Mouse (Mus musculus): ENCODE measurements around the gene Rbfox2. TPM values are rescaled to one million over a fixed set of nuclear protein-coding genes. Genes with fewer than 3 reads are reported as not detected.

Gene Rbfox2
- total RNA-seq, 2 experiments from 2014 or later = 41.0 to 48.5 TPM

GRCm38 (mm10) chr15:77332272-77332991, 25.6 kb upstream of the Rbfox2 start:
- no peak for DNase-seq (ENCODE audit: low spot score in 2 of 2)

GRCm38 (mm10) chr15:77331444-77331843, 24.6 kb upstream of the Rbfox2 start:
- DNase-seq (ENCODE audit: low spot score in 2 of 2) = no peak

GRCm38 (mm10) chr15:77329681-77330180, 22.9 kb upstream of the Rbfox2 start:
- no peak for DNase-seq (ENCODE audit: low spot score in 2 of 2)

- no peak for DNase-seq (ENCODE audit: low spot score in 2 of 2)
Observed at GRCm38 (mm10) chr15:77326361-77326760, 19.6 kb upstream of the Rbfox2 start.

DNA sequence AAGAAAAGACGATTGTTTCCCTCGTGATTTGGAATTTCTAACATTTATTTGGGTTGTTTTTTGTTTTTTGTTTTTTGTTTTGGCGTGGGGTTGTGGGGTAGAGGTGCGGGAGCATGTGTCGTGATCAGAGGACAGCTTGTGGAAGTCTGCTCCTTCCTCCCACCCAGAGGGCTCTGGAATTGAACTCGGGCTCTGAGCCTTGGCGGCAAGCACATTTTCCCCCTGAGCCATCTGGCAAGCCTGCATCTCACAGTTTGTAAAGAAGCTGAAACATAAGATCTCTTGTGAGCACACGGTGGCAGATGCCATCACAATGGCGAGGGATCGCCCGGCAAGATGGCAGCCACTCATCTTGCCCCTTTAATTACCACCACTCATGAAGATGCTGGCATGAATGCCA, 17.6 kb upstream of the Rbfox2 start:
- no peak for DNase-seq (ENCODE audit: low spot score in 2 of 2)

DNA sequence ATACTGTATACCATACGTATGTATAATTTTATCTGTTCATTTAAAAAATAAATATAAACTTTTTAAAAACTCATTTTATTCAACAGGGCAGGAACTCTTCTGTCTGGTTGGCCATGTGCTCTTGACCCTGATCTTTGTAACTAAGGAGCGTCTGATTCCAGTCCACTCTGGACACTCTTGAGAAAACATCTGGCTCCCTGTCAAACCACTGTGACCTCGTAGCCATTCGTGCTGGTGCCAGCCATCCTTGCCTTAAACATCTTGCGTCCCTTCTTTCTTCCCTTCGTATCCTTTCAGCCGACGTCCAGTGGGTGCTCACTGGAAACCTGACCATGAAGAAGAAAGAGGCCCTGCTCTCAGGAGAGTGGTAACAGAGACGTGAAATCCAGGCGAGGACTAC, 16.4 kb upstream of the Rbfox2 start:
- DNase-seq (ENCODE audit: low spot score in 2 of 2) = no peak

DNA sequence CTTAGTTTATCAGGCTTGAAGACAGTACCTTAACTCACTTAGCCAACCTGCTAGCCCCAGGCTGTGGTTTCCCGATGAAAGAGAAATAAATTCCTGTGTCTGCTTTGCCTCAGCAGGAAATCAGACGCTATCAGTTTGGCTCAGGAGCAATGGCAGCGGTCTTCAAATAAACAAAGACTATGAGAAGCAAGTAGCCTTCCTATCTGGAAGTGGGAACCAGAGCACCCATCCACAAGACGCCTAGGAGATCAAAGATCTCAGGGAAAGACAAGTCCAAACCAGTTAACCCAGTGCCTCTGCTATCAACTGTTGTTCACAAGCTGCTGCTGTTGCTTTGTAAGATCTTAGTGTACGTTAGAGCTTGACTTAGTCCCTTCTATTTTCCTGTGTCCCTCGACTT, 6.9 kb upstream of the Rbfox2 start:
- DNase-seq (ENCODE audit: low spot score in 2 of 2) = no peak

GRCm38 (mm10) chr15:77312796-77313195, 6.0 kb upstream of the Rbfox2 start:
- DNase-seq (ENCODE audit: low spot score in 2 of 2) = no peak

DNA sequence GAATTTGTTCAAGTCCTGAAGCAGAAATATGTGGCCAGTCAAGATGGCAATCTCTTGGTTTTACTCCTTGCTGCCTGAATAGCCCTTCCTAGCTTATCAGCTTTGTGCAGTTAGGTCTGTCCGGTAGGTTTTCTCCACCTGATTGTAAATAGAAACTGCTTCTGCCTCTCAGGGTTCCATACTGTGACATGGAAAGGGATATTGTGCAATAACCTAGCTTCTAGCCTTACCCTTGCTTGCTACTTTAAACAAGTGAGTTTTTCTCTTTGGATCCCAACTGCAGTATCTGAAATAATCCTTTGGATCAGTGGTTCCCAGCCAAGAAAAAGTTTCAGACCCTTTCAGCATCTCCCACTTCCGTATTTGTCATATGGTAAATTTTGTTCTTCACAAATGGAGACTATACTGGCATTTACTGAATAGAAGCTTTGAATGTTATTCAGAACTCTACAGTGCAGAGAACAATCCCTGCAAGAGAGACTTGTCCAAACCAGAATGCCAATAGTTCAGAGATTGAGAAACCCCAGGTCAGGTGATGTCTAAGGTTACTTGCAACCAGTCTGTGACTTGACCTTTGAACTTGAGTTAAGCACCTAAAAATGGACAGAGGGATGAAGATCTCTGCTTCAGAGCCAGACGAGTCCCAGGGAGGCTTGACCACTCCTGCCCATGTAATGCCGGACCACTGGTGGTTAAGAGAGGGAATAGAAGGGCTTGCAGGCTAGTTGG, 1.1 kb upstream of the Rbfox2 start:
- no peak for DNase-seq (ENCODE audit: low spot score in 2 of 2)

- peak; percentile 27 to 34 for DNase-seq (ENCODE audit: low spot score in 2 of 2)
Observed at GRCm38 (mm10) chr15:77305852-77306546, 805 bp downstream of the Rbfox2 start.

GRCm38 (mm10) chr15:77304960-77305359, 1.8 kb downstream of the Rbfox2 start:
- DNase-seq (ENCODE audit: low spot score in 2 of 2) = no peak

- no peak for DNase-seq (ENCODE audit: low spot score in 2 of 2)
Observed at GRCm38 (mm10) chr15:77301122-77301521, 5.7 kb downstream of the Rbfox2 start.

- no peak for DNase-seq (ENCODE audit: low spot score in 2 of 2)
Observed at GRCm38 (mm10) chr15:77298564-77298963, 8.2 kb downstream of the Rbfox2 start.

- no peak for DNase-seq (ENCODE audit: low spot score in 2 of 2)
Observed at GRCm38 (mm10) chr15:77296635-77297034, 10.2 kb downstream of the Rbfox2 start.

DNA sequence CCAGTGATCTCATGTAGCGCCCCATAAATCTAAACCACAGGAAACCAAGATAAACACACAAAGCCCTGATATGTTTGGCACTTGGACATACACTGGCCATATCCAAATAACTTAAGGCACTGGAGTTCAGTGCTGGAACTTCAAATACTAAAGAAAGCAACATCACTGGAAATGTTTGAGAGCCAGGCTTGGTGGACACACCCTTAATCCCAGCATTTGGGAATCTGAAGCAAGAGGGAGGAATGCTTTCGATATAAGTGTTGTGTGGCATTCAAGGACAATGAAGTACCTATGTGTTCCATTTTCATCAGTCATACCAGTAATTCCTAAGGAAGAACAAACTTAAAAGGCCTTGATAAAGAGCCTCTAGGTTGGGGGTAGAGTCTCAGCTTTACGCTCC, 13.3 kb downstream of the Rbfox2 start:
- DNase-seq (ENCODE audit: low spot score in 2 of 2) = no peak

DNA sequence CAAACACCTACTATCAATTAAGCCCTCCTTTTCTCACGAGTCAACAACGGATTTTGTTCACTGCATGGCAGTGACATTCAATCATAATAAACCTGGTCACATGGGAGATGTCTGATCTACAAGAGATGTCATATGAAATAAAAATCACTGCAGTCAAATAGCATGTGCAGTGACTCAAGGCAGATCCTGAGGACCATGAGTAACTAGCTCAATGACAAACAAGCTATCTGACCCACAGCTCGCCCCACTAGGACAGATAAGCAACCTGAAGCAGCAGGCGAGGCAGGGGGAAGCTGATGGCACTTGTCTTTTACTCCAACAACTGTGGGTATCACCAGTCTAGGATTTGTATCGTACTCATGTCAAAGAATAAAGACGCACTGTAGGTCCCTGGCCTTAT, 14.4 kb downstream of the Rbfox2 start:
- DNase-seq (ENCODE audit: low spot score in 2 of 2) = peak in 1 of 2 experiments; percentile 14

DNA sequence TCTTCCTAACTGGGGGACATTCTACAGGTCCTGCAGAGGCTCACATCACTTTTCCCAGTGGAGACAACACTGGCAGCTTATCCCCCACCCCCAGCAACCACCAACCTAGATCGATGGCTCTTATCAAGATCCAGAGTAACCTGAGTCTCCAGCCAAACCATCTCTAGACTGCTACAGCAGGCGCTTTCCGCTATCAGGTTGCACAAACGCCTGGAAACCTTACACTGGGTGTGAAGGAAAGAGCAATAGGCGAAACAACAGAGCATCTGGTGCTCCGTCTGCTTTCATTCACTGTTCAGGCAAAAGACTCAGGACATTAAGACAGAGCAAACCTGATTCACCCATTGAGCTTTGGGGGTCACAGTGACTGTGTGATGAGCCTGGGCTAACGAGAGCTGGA, 15.3 kb downstream of the Rbfox2 start:
- DNase-seq (ENCODE audit: low spot score in 2 of 2) = no peak

- DNase-seq (ENCODE audit: low spot score in 2 of 2) = no peak
Observed at GRCm38 (mm10) chr15:77290352-77290751, 16.5 kb downstream of the Rbfox2 start.

DNA sequence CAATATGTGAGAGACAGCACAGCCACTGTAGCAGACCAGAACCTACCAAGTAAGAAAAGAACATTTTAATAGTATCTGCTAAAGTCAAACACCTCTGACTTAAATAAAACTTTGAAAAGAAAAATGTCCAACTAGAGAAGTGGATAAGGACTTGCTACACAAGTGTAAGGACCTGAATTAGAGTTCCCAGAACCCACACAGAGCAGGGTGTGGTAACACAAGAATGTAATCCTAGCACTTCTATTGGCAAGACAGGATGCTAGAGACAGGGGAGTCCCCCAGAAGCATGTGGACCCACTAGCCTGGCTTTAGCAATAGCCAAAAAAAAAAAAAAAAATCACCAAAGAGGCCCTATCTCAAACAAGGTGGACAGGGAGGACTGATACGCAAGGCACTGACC, 26.7 kb downstream of the Rbfox2 start:
- no peak for DNase-seq (ENCODE audit: low spot score in 2 of 2)

GRCm38 (mm10) chr15:77278825-77279224, 28.0 kb downstream of the Rbfox2 start:
- DNase-seq (ENCODE audit: low spot score in 2 of 2) = no peak

- DNase-seq (ENCODE audit: low spot score in 2 of 2) = no peak
Observed at GRCm38 (mm10) chr15:77276838-77277725, 29.7 kb downstream of the Rbfox2 start.
